Comparison of ENCODE assay signal across 19 mouse cellular contexts in genomic region chr13:73122945-73123344, GRCm38 (mm10).
DNase-seq lines count a peak whose midpoint lies in the region; ATAC-seq and TF ChIP-seq lines count a peak whose summit lies in the region.
"Had no signal": no experiment of that assay in that cellular context is flagged by ENCODE, and none has a peak within 500 bp of the region (broad histone marks: within the 10 kb centered on the region; RNA-seq: fewer than 3 reads in every experiment).

No protein-coding gene starts in this region.

- H3K27ac ChIP-seq in forebrain, postnatal 0 days (ENCODE audit: low read depth, low read length), result no peak overlapping the region
- no peak overlapping the region for H3K27ac ChIP-seq in forebrain, embryonic 15.5 days (replicated peaks)
- no peak overlapping the region for H3K27ac ChIP-seq in intestine, embryonic 14.5 days (ENCODE audit: low read depth)
- no peak overlapping the region for H3K27ac ChIP-seq in intestine, embryonic 15.5 days
- no peak overlapping the region for H3K27ac ChIP-seq in midbrain, postnatal 0 days (ENCODE audit: low read depth, low read length)
- no peak overlapping the region for H3K27ac ChIP-seq in midbrain, embryonic 10.5 days (replicated peaks)
- no peak overlapping the region for H3K27ac ChIP-seq in hindbrain, postnatal 0 days
- H3K27ac ChIP-seq: heart, embryonic 13.5 days; limb, embryonic 13.5 days; liver, embryonic 15.5 days; macrophage had no signal

- H3K9ac ChIP-seq in forebrain, postnatal 0 days, result no peak overlapping the region
- H3K9ac ChIP-seq in forebrain, embryonic 15.5 days (replicated peaks), result no peak overlapping the region
- no peak overlapping the region for H3K9ac ChIP-seq in intestine, embryonic 14.5 days (ENCODE audit: low read length)
- no peak overlapping the region for H3K9ac ChIP-seq in intestine, embryonic 15.5 days
- H3K9ac ChIP-seq in midbrain, postnatal 0 days (replicated peaks; ENCODE audit: low read length, poor library complexity, severe bottlenecking), result no peak overlapping the region
- H3K9ac ChIP-seq in hindbrain, postnatal 0 days (replicated peaks; ENCODE audit: low read length), result no peak overlapping the region
- H3K9ac ChIP-seq: heart, embryonic 13.5 days; limb, embryonic 13.5 days; liver, embryonic 15.5 days had no signal

- H3K4me3 ChIP-seq in forebrain, postnatal 0 days (ENCODE audit: low read depth, low read length), result no peak overlapping the region
- H3K4me3 ChIP-seq in forebrain, embryonic 15.5 days, result no peak overlapping the region
- no peak overlapping the region for H3K4me3 ChIP-seq in intestine, embryonic 14.5 days (ENCODE audit: low read depth, low read length)
- H3K4me3 ChIP-seq in intestine, embryonic 15.5 days (replicated peaks), result no peak overlapping the region
- H3K4me3 ChIP-seq in midbrain, postnatal 0 days (ENCODE audit: low read depth, low read length), result no peak overlapping the region
- no peak overlapping the region for H3K4me3 ChIP-seq in midbrain, embryonic 10.5 days
- H3K4me3 ChIP-seq in hindbrain, postnatal 0 days (ENCODE audit: low read length), result no peak overlapping the region
- H3K4me3 ChIP-seq: erythroblast, embryonic 14.5 days; heart, embryonic 13.5 days; limb, embryonic 13.5 days; liver, embryonic 15.5 days had no signal

- no peaks in the 10 kb centered on the region for H3K9me3 ChIP-seq in forebrain, postnatal 0 days (ENCODE audit: low read length)
- H3K9me3 ChIP-seq in forebrain, embryonic 15.5 days, result no peaks in the 10 kb centered on the region
- H3K9me3 ChIP-seq in intestine, embryonic 14.5 days (ENCODE audit: control insufficient read depth, low read length), result no peaks in the 10 kb centered on the region
- no peaks in the 10 kb centered on the region for H3K9me3 ChIP-seq in intestine, embryonic 15.5 days
- no peaks in the 10 kb centered on the region for H3K9me3 ChIP-seq in midbrain, postnatal 0 days (ENCODE audit: low read length)
- H3K9me3 ChIP-seq in midbrain, embryonic 10.5 days (replicated peaks), result no peaks in the 10 kb centered on the region
- no peaks in the 10 kb centered on the region for H3K9me3 ChIP-seq in hindbrain, postnatal 0 days (ENCODE audit: low read length)
- H3K9me3 ChIP-seq: heart, embryonic 13.5 days; limb, embryonic 13.5 days; liver, embryonic 15.5 days had no signal

- no peaks in the 10 kb centered on the region for H3K36me3 ChIP-seq in forebrain, postnatal 0 days (ENCODE audit: insufficient read depth)
- no peaks in the 10 kb centered on the region for H3K36me3 ChIP-seq in forebrain, embryonic 15.5 days
- H3K36me3 ChIP-seq in intestine, embryonic 14.5 days (ENCODE audit: control insufficient read depth, insufficient read depth, low read length), result no peaks in the 10 kb centered on the region
- H3K36me3 ChIP-seq in intestine, embryonic 15.5 days, result no peaks in the 10 kb centered on the region
- H3K36me3 ChIP-seq in midbrain, postnatal 0 days (ENCODE audit: insufficient read depth, low read length), result no peaks in the 10 kb centered on the region
- H3K36me3 ChIP-seq in midbrain, embryonic 10.5 days, result no peaks in the 10 kb centered on the region
- no peaks in the 10 kb centered on the region for H3K36me3 ChIP-seq in hindbrain, postnatal 0 days (ENCODE audit: insufficient read depth, low read length)
- H3K36me3 ChIP-seq: heart, embryonic 13.5 days; limb, embryonic 13.5 days; liver, embryonic 15.5 days had no signal

- TF ChIP-seq CTCF in forebrain, postnatal 0 days (IDR thresholded peaks at IDR 0.05; ENCODE audit: low read depth), result no peak
- no peak for TF ChIP-seq CTCF in midbrain, postnatal 0 days (IDR thresholded peaks at IDR 0.05)
- no peak for TF ChIP-seq CTCF in hindbrain, postnatal 0 days (IDR thresholded peaks at IDR 0.05; ENCODE audit: low read depth)

- 96% methylated on average over 1 of the region's 1 CpGs for WGBS in forebrain, postnatal 0 days
- 100% methylated on average over 1 of the region's 1 CpGs for WGBS in forebrain, embryonic 15.5 days
- 75% methylated on average over 1 of the region's 1 CpGs for WGBS in intestine, embryonic 14.5 days
- 97% methylated on average over 1 of the region's 1 CpGs for WGBS in intestine, embryonic 15.5 days
- 91% methylated on average over 1 of the region's 1 CpGs for WGBS in midbrain, postnatal 0 days
- WGBS in midbrain, embryonic 10.5 days, result 100% methylated on average over 1 of the region's 1 CpGs
- 95% methylated on average over 1 of the region's 1 CpGs for WGBS in hindbrain, postnatal 0 days

- no peak overlapping the region for H3K4me2 ChIP-seq in forebrain, postnatal 0 days (ENCODE audit: low read depth)
- H3K4me2 ChIP-seq in forebrain, embryonic 15.5 days (replicated peaks), result no peak overlapping the region
- no peak overlapping the region for H3K4me2 ChIP-seq in intestine, embryonic 14.5 days (ENCODE audit: low read length)
- H3K4me2 ChIP-seq in intestine, embryonic 15.5 days (replicated peaks), result no peak overlapping the region
- H3K4me2 ChIP-seq in midbrain, postnatal 0 days (ENCODE audit: low read depth, low read length, poor library complexity, severe bottlenecking), result no peak overlapping the region
- H3K4me2 ChIP-seq in hindbrain, postnatal 0 days (ENCODE audit: low read depth, low read length), result no peak overlapping the region
- H3K4me2 ChIP-seq: heart, embryonic 13.5 days; limb, embryonic 13.5 days; liver, embryonic 15.5 days had no signal

- H3K27me3 ChIP-seq in forebrain, postnatal 0 days (ENCODE audit: insufficient read depth, low read length), result no peaks in the 10 kb centered on the region
- H3K27me3 ChIP-seq in forebrain, embryonic 15.5 days, result no peaks in the 10 kb centered on the region
- H3K27me3 ChIP-seq in intestine, embryonic 14.5 days (replicated peaks; ENCODE audit: control insufficient read depth, insufficient read depth, low read length), result no peaks in the 10 kb centered on the region
- H3K27me3 ChIP-seq in intestine, embryonic 15.5 days (replicated peaks), result no peaks in the 10 kb centered on the region
- no peaks in the 10 kb centered on the region for H3K27me3 ChIP-seq in midbrain, postnatal 0 days (ENCODE audit: insufficient read depth, low read length)
- peaks cover 3% of the 10 kb centered on the region; the same call in 1 of the 2 replicates for H3K27me3 ChIP-seq in midbrain, embryonic 10.5 days (ENCODE audit: low read depth, poor library complexity, severe bottlenecking)
- H3K27me3 ChIP-seq in hindbrain, postnatal 0 days (ENCODE audit: insufficient read depth, low read length), result no peaks in the 10 kb centered on the region
- H3K27me3 ChIP-seq: heart, embryonic 13.5 days; liver, embryonic 15.5 days had no signal

- H3K4me1 ChIP-seq in forebrain, postnatal 0 days (ENCODE audit: insufficient read depth), result no peaks in the 10 kb centered on the region
- H3K4me1 ChIP-seq in forebrain, embryonic 15.5 days, result peaks cover 7% of the 10 kb centered on the region
- H3K4me1 ChIP-seq in intestine, embryonic 14.5 days (replicated peaks; ENCODE audit: control insufficient read depth, insufficient read depth, low read length), result no peaks in the 10 kb centered on the region
- no peaks in the 10 kb centered on the region for H3K4me1 ChIP-seq in intestine, embryonic 15.5 days (replicated peaks)
- peaks cover 3% of the 10 kb centered on the region; the same call in 1 of the 2 replicates for H3K4me1 ChIP-seq in midbrain, postnatal 0 days (ENCODE audit: insufficient read depth, low read length)
- peaks cover 5% of the 10 kb centered on the region for H3K4me1 ChIP-seq in midbrain, embryonic 10.5 days
- no peaks in the 10 kb centered on the region for H3K4me1 ChIP-seq in hindbrain, postnatal 0 days (ENCODE audit: insufficient read depth, low read length)
- H3K4me1 ChIP-seq: heart, embryonic 13.5 days; limb, embryonic 13.5 days; liver, embryonic 15.5 days had no signal

- no peak for DNase-seq in forebrain, postnatal 0 days
- no peak for DNase-seq in intestine, embryonic 14.5 days (ENCODE audit: low spot score)
- no peak for DNase-seq in midbrain, postnatal 0 days (ENCODE audit: low spot score)
- DNase-seq in midbrain, embryonic 10.5 days (ENCODE audit: low spot score), result no peak
- DNase-seq in hindbrain, postnatal 0 days (ENCODE audit: low spot score), result no peak
- DNase-seq in cerebellum, postnatal 4 days (ENCODE audit: low spot score in 2 of 2), result no peak
- DNase-seq: adrenal gland, postnatal 36 days; cerebellum, adult 18-20 months; cerebellum, postnatal 36 days; kidney, adult 9 months; thymus, postnatal 36 days had no signal

- ATAC-seq in forebrain, postnatal 0 days, result peak; percentile 23; the same call in 1 of the 2 replicates
- ATAC-seq in forebrain, embryonic 15.5 days (replicated peaks), result no peak
- ATAC-seq in intestine, embryonic 14.5 days (replicated peaks; ENCODE audit: low FRiP score, low TSS enrichment, low read depth), result 0 out of 2 replicates have a peak, but pooled peaks have one; percentile 40
- no peak for ATAC-seq in intestine, embryonic 15.5 days
- peak; percentile 10; the same call in 1 of the 2 replicates for ATAC-seq in midbrain, postnatal 0 days (ENCODE audit: low FRiP score)
- 0 out of 2 replicates have a peak, but pooled peaks have one; percentile 43 for ATAC-seq in hindbrain, postnatal 0 days
- ATAC-seq: forebrain, embryonic 16.5 days had no signal

Comparison
In these comparisons a context has a peak if more than half of its experiments do, and no peak if none do; other contexts are left out.
1. ATAC-seq: peak in forebrain, postnatal 0 days (single experiment), intestine, embryonic 14.5 days (single experiment), midbrain, postnatal 0 days (single experiment) and hindbrain, postnatal 0 days (single experiment); none in forebrain, embryonic 15.5 days (single experiment) and intestine, embryonic 15.5 days (single experiment).